Mouse (Mus musculus) retina, postnatal 7 days (tissue): ENCODE measurements at regions not wholly inside any gene's neighbourhood (a gene's known extent, or its start where the extent isn't known, plus 50 kb on each side); places are given as distances from the start of the nearest gene placed in this dataset.

Experiments
- DNase-seq: peaks from one replicate; pipeline ENCODE4 v3.0.0-alpha.2; 2012; ENCODE audit warnings: low read depth, low spot score

GRCm38 (mm10) chrX:76680890-76681289 is 78.2 kb upstream of the Cldn34d start:
- DNase-seq, result peak; percentile 13
